Mouse (Mus musculus): ENCODE data around the gene Gdf1. TPM values are rescaled to one million over a fixed set of nuclear protein-coding genes. Genes with fewer than 3 reads are reported as not detected.

Gene Gdf1
- polyA plus RNA-seq, 2 experiments = 0.16 TPM; not detected in 1

- H3K9ac ChIP-seq (replicated peaks) = no peak overlapping the region
- no peak overlapping the region; a peak in 1 of 4 replicates for H3K4me3 ChIP-seq (ENCODE audit: insufficient read depth in 1 of 2, low read depth in 2 of 2, low read length in 2 of 2)
- H3K4me2 ChIP-seq (ENCODE audit: low read depth) = no peak overlapping the region; the same call in 1 of the 2 replicates
- WGBS (ENCODE audit: insufficient replicate concordance) = 7% methylated on average over 35 of the region's 35 CpGs
- no peaks in the 10 kb centered on the region; a peak in 3 of 4 replicates for H3K4me1 ChIP-seq (replicated peaks; ENCODE audit: control insufficient read depth in 2 of 2, insufficient read depth in 2 of 2, low read length in 1 of 2)
- no peaks in the 10 kb centered on the region for H3K36me3 ChIP-seq (replicated peaks; ENCODE audit: control insufficient read depth, insufficient read depth, low read depth)
- H3K9me3 ChIP-seq (ENCODE audit: control insufficient read depth, low read length) = no peaks in the 10 kb centered on the region
- ATAC-seq (ENCODE audit: insufficient read depth) (peak; percentile 15; the same call in 1 of the 2 replicates), DNase-seq (ENCODE audit: low read depth in 3 of 3, low spot score in 3 of 3) (no peak)
- no peak overlapping the region for H3K27ac ChIP-seq
- no peak for TF ChIP-seq EP300 (IDR thresholded peaks at IDR 0.05; ENCODE audit: low read depth)
- TF ChIP-seq CTCF (IDR thresholded peaks at IDR 0.05; ENCODE audit: low read depth) = no peak
- H3K27me3 ChIP-seq (ENCODE audit: control insufficient read depth, insufficient read depth, low read length) = peaks cover 73% of the 10 kb centered on the region
These were observed 45.7 kb downstream of the Gdf1 start for GRCm38 (mm10) chr8:70375212-70375859.

GRCm38 (mm10) chr8:70376275-70376741 is 46.7 kb downstream of the Gdf1 start:
- H3K36me3 ChIP-seq (replicated peaks; ENCODE audit: control insufficient read depth, insufficient read depth, low read depth) = no peaks in the 10 kb centered on the region
- no peaks in the 10 kb centered on the region for H3K9me3 ChIP-seq (ENCODE audit: control insufficient read depth, low read length)
- DNase-seq (ENCODE audit: low read depth in 3 of 3, low spot score in 3 of 3) (no peak), ATAC-seq (ENCODE audit: insufficient read depth) (no peak)
- peak overlapping the region in 1 of 2 experiments; percentile 4; a peak in 1 of 4 replicates for H3K4me3 ChIP-seq (ENCODE audit: insufficient read depth in 1 of 2, low read depth in 2 of 2, low read length in 2 of 2)
- peak overlapping the region; percentile 8; the same call in 1 of the 2 replicates for H3K4me2 ChIP-seq (ENCODE audit: low read depth)
- no peak for TF ChIP-seq CTCF (IDR thresholded peaks at IDR 0.05; ENCODE audit: low read depth)
- TF ChIP-seq EP300 (IDR thresholded peaks at IDR 0.05; ENCODE audit: low read depth) = no peak
- H3K27ac ChIP-seq = no peak overlapping the region
- WGBS (ENCODE audit: insufficient replicate concordance) = 9% methylated on average over 37 of the region's 37 CpGs
- H3K27me3 ChIP-seq (ENCODE audit: control insufficient read depth, insufficient read depth, low read length) = peaks cover 73% of the 10 kb centered on the region
- no peak overlapping the region for H3K9ac ChIP-seq (replicated peaks)
- H3K4me1 ChIP-seq (replicated peaks; ENCODE audit: control insufficient read depth in 2 of 2, insufficient read depth in 2 of 2, low read length in 1 of 2) = no peaks in the 10 kb centered on the region; a peak in 3 of 4 replicates

- Histone ChIP-seq H3K9me3 (ENCODE audit: control insufficient read depth, low read length) (no peaks in the 10 kb centered on the region), H3K36me3 (replicated peaks; ENCODE audit: control insufficient read depth, insufficient read depth, low read depth) (no peaks in the 10 kb centered on the region), H3K27me3 (ENCODE audit: control insufficient read depth, insufficient read depth, low read length) (peaks cover 66% of the 10 kb centered on the region), H3K4me2 (ENCODE audit: low read depth) (no peak overlapping the region), H3K4me1 (replicated peaks; ENCODE audit: control insufficient read depth in 2 of 2, insufficient read depth in 2 of 2, low read length in 1 of 2) (no peaks in the 10 kb centered on the region; a peak in 3 of 4 replicates), H3K9ac (replicated peaks) (no peak overlapping the region), H3K27ac (no peak overlapping the region), H3K4me3 (ENCODE audit: insufficient read depth in 1 of 2, low read depth in 2 of 2, low read length in 2 of 2) (no peak overlapping the region)
- TF ChIP-seq CTCF (IDR thresholded peaks at IDR 0.05; ENCODE audit: low read depth) (peak; percentile 49), EP300 (IDR thresholded peaks at IDR 0.05; ENCODE audit: low read depth) (no peak)
- ATAC-seq (ENCODE audit: insufficient read depth) (no peak), DNase-seq (ENCODE audit: low read depth in 3 of 3, low spot score in 3 of 3) (no peak)
- WGBS (ENCODE audit: insufficient replicate concordance) = 13% methylated on average over 15 of the region's 15 CpGs
These were observed 47.4 kb downstream of the Gdf1 start for GRCm38 (mm10) chr8:70377049-70377448.

- Histone ChIP-seq H3K4me1 (replicated peaks; ENCODE audit: control insufficient read depth in 2 of 2, insufficient read depth in 2 of 2, low read length in 1 of 2) (no peaks in the 10 kb centered on the region; a peak in 1 of 4 replicates), H3K4me3 (ENCODE audit: insufficient read depth in 1 of 2, low read depth in 2 of 2, low read length in 2 of 2) (no peak overlapping the region), H3K27me3 (ENCODE audit: control insufficient read depth, insufficient read depth, low read length) (peaks cover 35% of the 10 kb centered on the region), H3K4me2 (ENCODE audit: low read depth) (no peak overlapping the region), H3K27ac (no peak overlapping the region), H3K9ac (replicated peaks) (no peak overlapping the region), H3K9me3 (ENCODE audit: control insufficient read depth, low read length) (no peaks in the 10 kb centered on the region), H3K36me3 (replicated peaks; ENCODE audit: control insufficient read depth, insufficient read depth, low read depth) (no peaks in the 10 kb centered on the region)
- ATAC-seq (ENCODE audit: insufficient read depth) (no peak), DNase-seq (ENCODE audit: low read depth in 3 of 3, low spot score in 3 of 3) (no peak)
- no peak for TF ChIP-seq CTCF (IDR thresholded peaks at IDR 0.05; ENCODE audit: low read depth)
- TF ChIP-seq EP300 (IDR thresholded peaks at IDR 0.05; ENCODE audit: low read depth) = no peak
- 69% methylated on average over 12 of the region's 12 CpGs for WGBS (ENCODE audit: insufficient replicate concordance)
These were observed 50.5 kb downstream of the Gdf1 start for GRCm38 (mm10) chr8:70380069-70380468.

Other genes starting within 250 kb of the Gdf1 start
- gene Hapln4, start 246.4 kb upstream of the Gdf1 start, polyA plus RNA-seq (2012; rRNA removed) = 0.05 and 0.06 TPM in 2 replicates
- not detected in 2 replicates for gene Hapln4, start 246.4 kb upstream of the Gdf1 start, polyA plus RNA-seq (2014; fragmentation: Nextera tagmentation; extraction: Ambion mirVana)
- gene Ncan, start 208.9 kb upstream of the Gdf1 start, polyA plus RNA-seq (2012; rRNA removed) = 0.01 and 0.11 TPM in 2 replicates
- gene Ncan, start 208.9 kb upstream of the Gdf1 start, polyA plus RNA-seq (2014; fragmentation: Nextera tagmentation; extraction: Ambion mirVana) = not detected in 2 replicates
- gene Nr2c2ap, start 198.5 kb upstream of the Gdf1 start, polyA plus RNA-seq (2012; rRNA removed) = 9.3 and 11.1 TPM in 2 replicates
- 11.8 and 12.0 TPM in 2 replicates for gene Nr2c2ap, start 198.5 kb upstream of the Gdf1 start, polyA plus RNA-seq (2014; fragmentation: Nextera tagmentation; extraction: Ambion mirVana)
- gene Rfxank, start 190.7 kb upstream of the Gdf1 start, polyA plus RNA-seq (2012; rRNA removed) = 5.3 and 6.4 TPM in 2 replicates
- gene Rfxank, start 190.7 kb upstream of the Gdf1 start, polyA plus RNA-seq (2014; fragmentation: Nextera tagmentation; extraction: Ambion mirVana) = 6.1 and 7.0 TPM in 2 replicates
- 27.0 and 27.1 TPM in 2 replicates for gene Borcs8, start 190.3 kb upstream of the Gdf1 start, polyA plus RNA-seq (2012; rRNA removed)
- 25.1 and 25.4 TPM in 2 replicates for gene Borcs8, start 190.3 kb upstream of the Gdf1 start, polyA plus RNA-seq (2014; fragmentation: Nextera tagmentation; extraction: Ambion mirVana)
- gene Mef2b, start 190.1 kb upstream of the Gdf1 start, polyA plus RNA-seq (2012; rRNA removed) = 0.03 and 0.04 TPM in 2 replicates
- gene Mef2b, start 190.1 kb upstream of the Gdf1 start, polyA plus RNA-seq (2014; fragmentation: Nextera tagmentation; extraction: Ambion mirVana) = not detected in 2 replicates
- 33.0 and 38.0 TPM in 2 replicates for gene Tmem161a, start 157.5 kb upstream of the Gdf1 start, polyA plus RNA-seq (2012; rRNA removed)
- 15.6 TPM in 2 replicates for gene Tmem161a, start 157.5 kb upstream of the Gdf1 start, polyA plus RNA-seq (2014; fragmentation: Nextera tagmentation; extraction: Ambion mirVana)
- 14.7 and 16.1 TPM in 2 replicates for gene Slc25a42, start 117.5 kb upstream of the Gdf1 start, polyA plus RNA-seq (2012; rRNA removed)
- 3.3 and 4.5 TPM in 2 replicates for gene Slc25a42, start 117.5 kb upstream of the Gdf1 start, polyA plus RNA-seq (2014; fragmentation: Nextera tagmentation; extraction: Ambion mirVana)
- 14.1 and 17.3 TPM in 2 replicates for gene Sugp2, start 95.6 kb upstream of the Gdf1 start, polyA plus RNA-seq (2012; rRNA removed)
- gene Sugp2, start 95.6 kb upstream of the Gdf1 start, polyA plus RNA-seq (2014; fragmentation: Nextera tagmentation; extraction: Ambion mirVana) = 7.5 and 9.9 TPM in 2 replicates
- 12.4 and 13.5 TPM in 2 replicates for gene Armc6, start 95.4 kb upstream of the Gdf1 start, polyA plus RNA-seq (2012; rRNA removed)
- gene Armc6, start 95.4 kb upstream of the Gdf1 start, polyA plus RNA-seq (2014; fragmentation: Nextera tagmentation; extraction: Ambion mirVana) = 10.5 and 12.0 TPM in 2 replicates
- 5.5 and 6.5 TPM in 2 replicates for gene Homer3, start 47.0 kb upstream of the Gdf1 start, polyA plus RNA-seq (2012; rRNA removed)
- 3.9 and 4.2 TPM in 2 replicates for gene Homer3, start 47.0 kb upstream of the Gdf1 start, polyA plus RNA-seq (2014; fragmentation: Nextera tagmentation; extraction: Ambion mirVana)
- 17.9 and 20.3 TPM in 2 replicates for gene Ddx49, start 27.3 kb upstream of the Gdf1 start, polyA plus RNA-seq (2012; rRNA removed)
- gene Ddx49, start 27.3 kb upstream of the Gdf1 start, polyA plus RNA-seq (2014; fragmentation: Nextera tagmentation; extraction: Ambion mirVana) = 20.8 and 22.3 TPM in 2 replicates
- gene Cope, start 27.3 kb upstream of the Gdf1 start, polyA plus RNA-seq (2012; rRNA removed) = 138 and 180 TPM in 2 replicates
- gene Cope, start 27.3 kb upstream of the Gdf1 start, polyA plus RNA-seq (2014; fragmentation: Nextera tagmentation; extraction: Ambion mirVana) = 164 and 171 TPM in 2 replicates
- gene Cers1, start 14.0 kb upstream of the Gdf1 start, polyA plus RNA-seq (2012; rRNA removed) = 0.09 and 0.14 TPM in 2 replicates
- gene Cers1, start 14.0 kb upstream of the Gdf1 start, polyA plus RNA-seq (2014; fragmentation: Nextera tagmentation; extraction: Ambion mirVana) = not detected in 2 replicates
- 12.3 and 14.1 TPM in 2 replicates for gene Upf1, start 23.5 kb downstream of the Gdf1 start, polyA plus RNA-seq (2012; rRNA removed)
- gene Upf1, start 23.5 kb downstream of the Gdf1 start, polyA plus RNA-seq (2014; fragmentation: Nextera tagmentation; extraction: Ambion mirVana) = 9.3 and 11.6 TPM in 2 replicates
- gene Comp, start 43.7 kb downstream of the Gdf1 start, polyA plus RNA-seq (2012; rRNA removed) = 0.39 and 0.47 TPM in 2 replicates
- gene Comp, start 43.7 kb downstream of the Gdf1 start, polyA plus RNA-seq (2014; fragmentation: Nextera tagmentation; extraction: Ambion mirVana) = 0.29 and 0.85 TPM in 2 replicates
- gene Crtc1, start 109.8 kb downstream of the Gdf1 start, polyA plus RNA-seq (2012; rRNA removed) = 3.9 and 4.5 TPM in 2 replicates
- gene Crtc1, start 109.8 kb downstream of the Gdf1 start, polyA plus RNA-seq (2014; fragmentation: Nextera tagmentation; extraction: Ambion mirVana) = 2.9 and 3.9 TPM in 2 replicates
- 6.5 and 7.1 TPM in 2 replicates for gene Klhl26, start 147.2 kb downstream of the Gdf1 start, polyA plus RNA-seq (2012; rRNA removed)
- 5.0 and 6.0 TPM in 2 replicates for gene Klhl26, start 147.2 kb downstream of the Gdf1 start, polyA plus RNA-seq (2014; fragmentation: Nextera tagmentation; extraction: Ambion mirVana)
- 0.03 and 0.09 TPM in 2 replicates for gene Tmem59l, start 157.5 kb downstream of the Gdf1 start, polyA plus RNA-seq (2012; rRNA removed)
- not detected in 2 replicates for gene Tmem59l, start 157.5 kb downstream of the Gdf1 start, polyA plus RNA-seq (2014; fragmentation: Nextera tagmentation; extraction: Ambion mirVana)
- 1.5 and 1.9 TPM in 2 replicates for gene Crlf1, start 163.3 kb downstream of the Gdf1 start, polyA plus RNA-seq (2012; rRNA removed)
- 3.7 and 4.0 TPM in 2 replicates for gene Crlf1, start 163.3 kb downstream of the Gdf1 start, polyA plus RNA-seq (2014; fragmentation: Nextera tagmentation; extraction: Ambion mirVana)
- 55.1 and 71.6 TPM in 2 replicates for gene Rex1bd, start 176.9 kb downstream of the Gdf1 start, polyA plus RNA-seq (2012; rRNA removed)
- gene Rex1bd, start 176.9 kb downstream of the Gdf1 start, polyA plus RNA-seq (2014; fragmentation: Nextera tagmentation; extraction: Ambion mirVana) = 72.0 and 74.2 TPM in 2 replicates
- gene Uba52, start 181.0 kb downstream of the Gdf1 start, polyA plus RNA-seq (2012; rRNA removed) = 553 and 870 TPM in 2 replicates
- 738 and 773 TPM in 2 replicates for gene Uba52, start 181.0 kb downstream of the Gdf1 start, polyA plus RNA-seq (2014; fragmentation: Nextera tagmentation; extraction: Ambion mirVana)
- 140 and 149 TPM in 2 replicates for gene Fkbp8, start 197.9 kb downstream of the Gdf1 start, polyA plus RNA-seq (2012; rRNA removed)
- 114 and 135 TPM in 2 replicates for gene Fkbp8, start 197.9 kb downstream of the Gdf1 start, polyA plus RNA-seq (2014; fragmentation: Nextera tagmentation; extraction: Ambion mirVana)
- 28.9 and 30.8 TPM in 2 replicates for gene Kxd1, start 198.1 kb downstream of the Gdf1 start, polyA plus RNA-seq (2012; rRNA removed)
- gene Kxd1, start 198.1 kb downstream of the Gdf1 start, polyA plus RNA-seq (2014; fragmentation: Nextera tagmentation; extraction: Ambion mirVana) = 32.6 and 33.3 TPM in 2 replicates
- 8.9 and 9.6 TPM in 2 replicates for gene Ell, start 209.6 kb downstream of the Gdf1 start, polyA plus RNA-seq (2012; rRNA removed)
- gene Ell, start 209.6 kb downstream of the Gdf1 start, polyA plus RNA-seq (2014; fragmentation: Nextera tagmentation; extraction: Ambion mirVana) = 7.7 and 9.2 TPM in 2 replicates